Mouse (Mus musculus) brain, adult 2 months (tissue): ENCODE results near the gene Pgc.
A peak's percentile ranks its signal among the peaks of the same experiment; 100 is the strongest.

Experiments
- DNase-seq: peaks from one replicate; pipeline ENCODE4 v3.0.0; 2011; ENCODE audit warnings: low read depth, low spot score

Pgc gene

DNA sequence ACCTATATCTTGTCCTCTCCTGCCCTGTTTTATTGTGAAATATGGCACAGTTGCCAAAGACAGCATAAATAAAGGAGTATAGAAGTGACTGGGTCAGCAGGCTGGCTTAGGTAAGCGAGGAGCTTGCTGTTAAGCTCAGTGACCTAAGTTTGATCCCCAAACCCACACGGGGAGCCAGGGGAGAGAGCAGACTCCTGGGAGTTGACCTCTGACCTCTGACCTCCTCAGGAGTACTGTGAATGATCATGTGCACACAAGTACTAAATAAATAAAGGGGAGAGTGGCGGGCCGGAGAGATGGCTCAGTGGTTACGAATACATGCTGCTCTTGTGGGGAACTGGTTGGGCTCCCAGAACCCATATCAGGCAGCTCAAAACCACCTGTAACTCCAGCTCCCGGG lies 23.5 kb downstream of the Pgc start:
- DNase-seq = no peak

DNA sequence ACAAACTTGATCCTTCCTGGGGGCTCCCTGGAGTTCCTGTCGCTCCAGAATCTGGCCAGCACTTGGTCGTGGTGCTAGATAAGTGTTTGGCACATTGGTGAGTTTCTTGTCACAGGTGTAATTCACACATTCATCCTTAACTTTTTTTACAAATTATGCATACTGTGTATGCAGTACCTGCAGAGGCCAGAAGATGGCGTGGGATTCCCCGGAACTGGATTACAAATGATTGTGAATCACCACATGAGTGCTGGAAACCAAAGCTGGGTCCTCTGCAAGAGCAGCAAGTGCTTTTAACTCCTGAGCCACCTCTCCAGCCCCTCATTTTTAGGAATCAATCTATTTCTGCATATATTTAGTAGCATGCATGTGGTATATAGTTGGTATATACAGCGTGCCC lies 25.2 kb downstream of the Pgc start:
- DNase-seq = no peak

- DNase-seq = no peak
Observed at GRCm38 (mm10) chr17:47753130-47753775, 26.6 kb downstream of the Pgc start.

DNA sequence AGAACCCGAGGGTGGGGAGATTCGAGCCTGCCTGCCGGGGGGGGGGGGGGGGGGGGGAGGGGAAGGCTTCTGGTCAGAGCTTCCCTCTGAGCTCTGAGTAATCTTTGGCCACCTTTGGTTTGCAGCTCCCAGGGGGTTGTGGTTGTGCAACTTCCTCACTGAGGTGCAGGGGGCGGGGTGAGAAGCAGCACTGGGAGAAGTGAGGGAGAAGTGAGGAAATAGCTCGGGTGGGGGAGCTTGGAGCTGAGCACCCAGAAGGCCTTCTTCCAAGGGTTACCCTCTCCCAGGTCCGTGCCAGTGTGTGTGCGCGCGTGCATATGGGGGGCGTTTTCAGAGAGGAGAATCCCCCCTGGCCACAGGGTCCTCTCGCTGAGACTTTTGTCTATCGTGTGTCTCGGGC lies 27.6 kb downstream of the Pgc start:
- peak; percentile 59 for DNase-seq

- no peak for DNase-seq
Observed at GRCm38 (mm10) chr17:47756366-47756765, 29.7 kb downstream of the Pgc start.

DNA sequence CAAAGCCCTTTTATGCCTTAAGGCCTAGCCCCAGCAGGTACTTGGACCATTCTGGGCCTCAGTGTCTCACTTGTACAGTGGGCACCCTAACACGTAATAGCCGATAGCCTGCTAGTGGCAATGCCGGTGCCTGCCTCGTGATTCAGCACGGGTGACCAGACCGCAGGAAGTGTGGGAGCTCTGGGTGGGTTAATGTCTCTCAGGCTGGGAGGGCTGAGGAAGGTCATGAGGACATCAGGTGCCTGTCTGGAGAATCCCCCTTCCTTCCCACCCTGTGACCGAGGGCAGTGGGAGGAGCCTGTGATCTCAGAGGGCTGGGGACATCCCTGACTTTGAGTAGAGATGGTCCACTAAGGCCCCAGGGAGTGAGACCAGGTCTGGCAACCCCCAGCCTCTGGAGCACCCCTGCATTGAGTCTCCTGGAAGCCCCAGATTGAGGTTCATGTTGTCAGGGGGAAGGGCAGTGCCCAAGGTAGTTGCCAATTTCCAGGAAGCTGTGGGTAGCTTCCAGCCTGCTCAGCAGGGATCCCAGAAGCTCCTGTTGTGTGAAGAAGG lies 30.5 kb downstream of the Pgc start:
- no peak for DNase-seq

GRCm38 (mm10) chr17:47759702-47760410 lies 33.2 kb downstream of the Pgc start:
- DNase-seq = peak; percentile 80

GRCm38 (mm10) chr17:47762028-47762427 lies 35.4 kb downstream of the Pgc start:
- no peak for DNase-seq

DNA sequence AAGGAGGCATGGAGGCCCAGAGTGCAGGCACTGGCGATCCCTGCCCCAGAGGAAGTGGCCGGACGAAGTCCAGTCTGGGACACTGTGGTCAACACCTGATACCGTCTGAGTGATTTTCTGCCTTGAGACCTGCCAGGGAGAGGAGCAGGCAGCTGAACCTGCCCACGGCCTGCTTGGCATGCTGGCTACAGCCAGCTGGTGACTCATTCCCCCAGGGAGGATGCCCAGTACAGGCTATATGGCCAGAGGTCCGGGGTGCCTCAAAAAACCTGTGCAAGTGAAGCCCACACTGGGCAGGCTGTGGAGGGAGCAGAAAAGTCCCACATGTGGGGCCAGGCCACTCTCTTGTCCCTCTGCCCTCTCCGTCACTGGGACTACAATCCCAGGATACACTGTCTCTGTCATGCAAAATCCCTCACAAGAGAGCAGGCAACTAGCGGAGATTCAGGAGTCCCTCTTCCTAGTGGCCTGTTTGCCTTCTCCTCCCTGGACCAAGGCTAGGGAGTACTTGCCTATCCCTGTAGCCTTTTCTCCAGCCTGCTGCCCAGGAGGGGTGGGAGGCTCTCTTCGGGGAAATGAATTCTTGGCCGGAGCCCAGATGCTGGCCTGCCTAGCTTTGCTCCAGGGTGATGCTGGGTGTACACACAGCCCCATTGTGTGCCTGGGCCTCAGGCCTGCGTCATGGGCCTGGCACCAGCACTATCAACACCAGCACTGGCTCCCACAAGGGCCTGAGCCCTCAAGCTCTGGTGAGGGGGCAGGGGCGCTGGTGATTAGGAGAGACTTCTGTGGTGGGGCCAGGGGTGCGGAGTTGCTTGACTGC lies 36.1 kb downstream of the Pgc start:
- peak; percentile 96 for DNase-seq

DNA sequence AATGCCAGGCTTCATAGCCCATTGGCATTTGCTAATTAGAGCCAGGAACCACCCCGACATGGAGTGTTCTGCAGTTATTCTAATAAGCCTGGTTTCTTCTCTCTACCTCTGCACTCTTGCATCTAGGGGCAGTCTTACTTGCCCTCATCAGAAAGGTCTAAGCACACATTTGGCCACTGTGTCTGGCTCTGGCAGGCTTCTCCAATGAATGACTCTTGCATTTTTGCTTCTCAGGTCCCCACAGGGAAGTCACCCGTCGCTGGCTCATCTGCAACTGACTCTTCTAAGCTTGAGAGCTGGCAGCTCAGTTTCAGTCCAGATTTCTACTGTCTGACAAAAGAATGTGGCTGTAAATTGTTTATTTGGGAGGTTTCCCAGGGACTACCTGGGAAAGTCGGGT lies 39.3 kb downstream of the Pgc start:
- DNase-seq = no peak

DNA sequence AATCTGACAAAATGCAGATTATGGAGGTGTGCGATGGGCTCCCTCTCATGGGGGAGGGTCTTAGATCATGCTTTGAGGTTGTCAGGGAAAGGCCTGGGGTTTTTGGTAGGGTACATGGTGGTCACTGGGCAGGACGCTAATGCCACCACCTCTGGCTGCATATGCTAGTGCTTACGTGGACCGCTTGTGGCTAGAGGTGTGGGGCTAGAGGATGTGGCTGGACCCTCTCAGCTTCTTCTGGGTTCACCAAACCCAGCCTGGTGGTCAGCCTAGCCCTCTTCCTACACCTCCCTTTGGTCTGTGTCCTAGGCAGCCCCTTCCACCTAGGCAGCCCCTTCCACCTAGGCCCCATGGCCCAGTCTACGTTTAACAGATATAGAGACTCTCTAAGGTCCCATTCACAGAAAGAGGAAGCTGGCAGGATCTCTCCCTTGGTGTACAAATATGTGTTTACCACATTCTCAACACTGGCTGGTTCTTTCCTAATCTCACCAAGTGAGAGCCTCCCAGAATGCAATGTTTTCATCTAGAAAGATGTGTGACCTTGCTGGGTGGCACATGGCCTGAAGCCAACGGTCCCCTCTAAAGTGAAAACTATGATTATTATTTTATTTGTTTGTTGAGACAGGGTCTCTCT lies 39.9 kb downstream of the Pgc start:
- DNase-seq = no peak

DNA sequence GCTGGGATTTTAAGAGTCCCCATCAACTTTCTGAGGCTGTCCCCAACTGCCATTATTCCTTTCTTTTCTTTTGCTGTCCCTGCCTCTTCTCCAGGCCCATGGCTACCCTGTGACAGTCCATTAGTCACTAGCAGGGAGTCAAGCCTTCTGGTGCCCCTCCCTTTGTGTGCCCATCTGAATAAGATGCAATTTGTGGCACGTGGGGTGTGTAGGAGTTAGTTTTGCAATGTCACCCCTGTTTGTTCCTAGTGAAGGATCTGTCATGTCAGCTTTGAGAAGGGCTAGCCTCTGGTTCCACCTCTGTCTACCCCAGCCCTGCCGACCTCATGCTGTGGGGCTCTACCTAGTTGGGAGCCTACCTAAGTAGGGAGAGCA lies 40.4 kb downstream of the Pgc start:
- no peak for DNase-seq

GRCm38 (mm10) chr17:47767456-47768141 lies 41.0 kb downstream of the Pgc start:
- no peak for DNase-seq

DNA sequence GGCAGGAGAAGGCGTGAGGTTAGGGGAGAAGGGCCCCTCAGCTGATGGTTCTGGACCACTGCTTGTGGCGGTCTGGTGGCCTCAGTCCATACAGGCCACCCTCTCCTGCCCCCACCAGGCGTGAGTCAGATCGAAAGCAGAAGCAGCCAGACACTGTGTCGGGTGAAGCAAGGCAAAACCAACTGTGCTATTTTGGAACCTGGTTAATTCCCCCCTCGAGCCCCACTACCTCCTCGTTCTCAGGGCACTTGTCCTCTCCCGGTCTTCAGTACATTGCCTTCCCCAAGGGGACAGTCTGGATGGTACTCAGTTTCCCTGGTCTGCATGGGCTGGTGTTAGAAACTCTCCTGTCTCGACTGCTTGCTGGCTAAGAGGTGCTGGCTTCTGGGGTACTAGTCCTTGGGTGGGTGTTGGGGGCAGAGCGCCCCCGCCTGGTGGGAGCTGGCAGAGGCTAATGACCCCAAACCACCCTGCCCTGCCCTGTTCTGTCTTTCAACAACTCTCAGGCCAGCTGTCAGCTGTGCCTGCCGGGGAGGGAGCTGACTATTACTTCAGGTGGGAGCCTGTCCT lies 42.1 kb downstream of the Pgc start:
- peak; percentile 52 for DNase-seq

- DNase-seq = no peak
Observed at GRCm38 (mm10) chr17:47769389-47770299, 43.0 kb downstream of the Pgc start.

DNA sequence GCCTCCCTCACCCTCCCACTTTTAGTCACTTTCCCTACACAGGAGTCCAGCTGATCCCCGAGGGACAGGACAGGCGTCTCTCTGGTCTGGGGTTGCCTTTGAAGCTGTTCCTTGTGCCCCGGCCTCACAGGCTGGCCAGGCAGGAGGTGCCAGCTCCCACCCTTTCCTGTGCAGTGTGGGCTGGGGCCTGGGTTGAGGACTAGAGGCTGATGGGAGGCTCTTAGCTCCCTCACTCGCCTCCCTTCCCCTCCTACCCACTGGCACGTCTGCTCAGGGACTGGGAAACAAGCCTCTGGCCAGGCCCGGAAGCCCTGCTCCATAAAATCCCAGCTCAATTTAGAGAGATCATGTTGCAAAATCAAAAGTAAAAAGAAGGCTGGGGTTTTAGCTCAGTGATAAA lies 47.0 kb downstream of the Pgc start:
- no peak for DNase-seq

- DNase-seq = no peak
Observed at GRCm38 (mm10) chr17:47777141-47777540, 50.5 kb downstream of the Pgc start.

DNA sequence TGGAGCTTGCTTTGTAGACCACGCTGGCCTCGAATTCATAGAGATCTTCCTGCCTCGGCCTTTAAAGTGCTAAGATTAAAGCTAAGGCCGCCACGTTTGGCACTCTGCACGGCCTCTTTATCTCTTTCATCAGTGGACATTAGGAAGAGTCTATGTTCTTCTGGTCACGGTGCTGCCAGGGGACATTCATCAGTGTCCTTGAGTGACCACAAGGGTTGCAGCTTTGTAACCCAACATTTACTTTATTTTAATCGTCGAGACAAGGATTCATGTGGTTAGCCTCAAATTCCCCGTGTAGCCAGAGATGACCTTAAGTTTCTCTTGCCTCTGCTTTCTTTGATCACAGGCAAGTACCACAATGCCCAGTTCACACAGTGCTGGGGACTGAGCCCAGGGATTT lies 53.8 kb downstream of the Pgc start:
- DNase-seq = no peak

- no peak for DNase-seq
Observed at GRCm38 (mm10) chr17:47782486-47782885, 55.8 kb downstream of the Pgc start.
